Mouse (Mus musculus) liver, embryonic 14.5 days (tissue): ENCODE results near the gene Arl10. TPM values are rescaled to one million over a fixed set of nuclear protein-coding genes. Genes with fewer than 3 reads are reported as not detected.

Source experiments
- ATAC-seq: fragments of 200-750 bp; cut with Nextera tagmentation; 2 replicates; pipeline ENCODE4 v1.8.0; 2017; ENCODE audit warnings: moderate number of reproducible peaks, mild to moderate bottlenecking, moderate library complexity; ENCODE audit not compliant: insufficient read depth
- DNase-seq, 3 experiments: peaks; one replicate each; pipeline ENCODE4 v3.0.0-alpha.2; 2012 to 2013; ENCODE audit warnings: low read depth in 3 of 3, low spot score in 3 of 3
- H3K27ac ChIP-seq: fragments of 300-500 bp; sonication (generic); 2 replicates; pipeline ENCODE4 v1.5.1; 2014; ENCODE audit warnings: moderate library complexity, mild to moderate bottlenecking, control low read depth, inconsistent platforms
- H3K27me3 ChIP-seq: fragments of 300-500 bp; sonication (generic); 2 replicates; pipeline ENCODE4 v1.6.1; 2014; ENCODE audit warnings: mild to moderate bottlenecking, low read length, moderate library complexity; ENCODE audit not compliant: control insufficient read depth, insufficient read depth
- H3K36me3 ChIP-seq: fragments of 300-500 bp; sonication (generic); replicated peaks from 2 replicates; pipeline ENCODE4 v1.6.1; 2014; ENCODE audit warnings: low read depth; ENCODE audit not compliant: control insufficient read depth, insufficient read depth
- H3K4me1 ChIP-seq, 2 experiments: fragments of 200-500 bp in 1 of 2; fragments of 300-500 bp in 1 of 2; sonication (generic) in 1 of 2; replicated peaks; 2 replicates each; pipeline ENCODE4 v1.6.1; 2012 to 2014; ENCODE audit warnings: antibody characterized with exemption in 1 of 2, inconsistent platforms in 1 of 2, low read length in 1 of 2; ENCODE audit not compliant: control insufficient read depth in 2 of 2, insufficient read depth in 2 of 2
- H3K4me2 ChIP-seq: fragments of 300-500 bp; sonication (generic); 2 replicates; pipeline ENCODE4 v1.6.1; 2014; ENCODE audit warnings: low read depth, mild to moderate bottlenecking, control low read depth, moderate library complexity
- H3K4me3 ChIP-seq, 2 experiments: fragments of 200-500 bp in 1 of 2; fragments of 300-500 bp in 1 of 2; sonication (generic) in 1 of 2; 2 replicates each; pipeline ENCODE4 v1.5.1; 2012 to 2014; ENCODE audit warnings: low read depth in 2 of 2, low read length in 2 of 2, mild to moderate bottlenecking in 2 of 2, control low read depth in 1 of 2, inconsistent platforms in 1 of 2, moderate library complexity in 1 of 2; ENCODE audit not compliant: insufficient read depth in 1 of 2
- H3K9ac ChIP-seq: fragments of 300-500 bp; sonication (generic); replicated peaks from 2 replicates; pipeline ENCODE4 v1.6.1; 2014; ENCODE audit warnings: mild to moderate bottlenecking, control low read depth, moderate library complexity
- H3K9me3 ChIP-seq: fragments of 300-500 bp; sonication (generic); 2 replicates; pipeline ENCODE4 v1.6.1; 2016; ENCODE audit warnings: low read length, mixed read lengths; ENCODE audit not compliant: control insufficient read depth
- CTCF ChIP-seq: IDR thresholded peaks from 2 replicates; pipeline ENCODE4 v1.5.1; 2016; ENCODE audit warnings: antibody characterized with exemption, low read depth, control low read depth
- EP300 ChIP-seq: IDR thresholded peaks from 2 replicates; pipeline ENCODE4 v1.6.1; 2016; ENCODE audit warnings: antibody characterized with exemption, low read depth
- WGBS: fragments of 180-500 bp; shearing (Covaris S2); extraction: QIAGEN DNeasy Blood & Tissue Kit; methylation state at CpG from one replicate; pipeline ENCODE4 v1.1.7; 2014; ENCODE audit not compliant: insufficient replicate concordance; 5-methylcytosine and 5-hydroxymethylcytosine counted together
- polyA plus RNA-seq, 2 experiments: library from polyadenylated mRNA; depleted of rRNA in 1 of 2; stranded (reverse) in 1 of 2; unstranded in 1 of 2; fragments of >200 nt; fragmentation: Nextera tagmentation in 1 of 2; extraction: Ambion mirVana in 1 of 2; gene quantifications; 2 replicates each; pipeline versions ENCODE4 v1.2.1 to v1.2.3; 2012 to 2014

The Arl10 gene
- polyA plus RNA-seq, 2 experiments, result 4.2 to 5.6 TPM

DNA sequence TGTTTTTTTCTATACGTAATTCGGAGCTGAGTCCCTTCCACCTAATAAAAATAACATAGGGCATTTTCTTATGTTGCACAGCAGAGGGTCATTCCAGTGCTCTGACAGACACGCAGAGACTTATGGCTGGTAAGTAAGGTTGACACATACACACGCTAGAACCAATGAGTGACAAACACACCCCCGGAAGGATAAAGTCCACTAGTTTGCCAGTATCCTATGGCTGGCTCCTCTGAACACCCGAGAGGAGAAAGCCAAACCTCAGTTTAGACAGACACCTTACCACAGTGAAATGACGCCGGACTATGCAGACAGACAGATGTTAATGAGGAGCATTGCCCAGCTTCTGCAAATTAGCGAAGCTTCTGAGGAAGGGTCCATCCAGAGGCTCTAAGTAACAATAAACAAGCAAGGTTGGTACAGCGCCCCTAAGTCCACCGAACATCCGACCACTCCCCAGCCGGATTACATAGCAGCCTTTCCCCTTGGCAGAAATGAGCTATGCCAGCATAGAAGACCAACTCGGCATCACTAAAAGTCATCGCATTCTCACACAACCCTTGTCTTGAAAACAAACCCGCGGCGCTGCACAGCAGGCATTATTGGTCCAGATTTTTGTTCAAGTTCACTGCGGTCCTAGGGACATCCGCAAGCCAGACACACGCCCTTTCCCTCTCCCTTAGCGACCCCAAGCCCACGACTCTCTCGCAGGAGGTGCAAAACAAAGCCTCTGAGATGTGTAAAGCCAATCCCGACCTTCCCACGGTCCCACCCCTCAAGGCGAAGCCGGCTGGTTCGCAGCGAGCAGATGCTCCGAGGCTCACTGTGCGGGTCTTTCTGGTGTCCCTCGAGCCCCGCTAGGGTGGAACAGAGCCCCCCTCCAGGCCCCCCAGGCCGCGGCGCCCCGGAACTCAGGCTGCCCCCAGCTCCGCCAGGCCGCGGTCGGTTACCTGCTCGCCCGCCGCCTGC, 10.3 kb upstream of the Arl10 start:
- Histone ChIP-seq H3K27ac (peak overlapping the region; percentile 36; the same call in 1 of the 2 replicates), H3K9ac (peak overlapping the region; percentile 94), H3K36me3 (peaks cover 3% of the 10 kb centered on the region), H3K9me3 (no peaks in the 10 kb centered on the region), H3K4me2 (peak overlapping the region; percentile 83), H3K27me3 (no peaks in the 10 kb centered on the region), H3K4me1 (peaks cover 9 to 18% of the 10 kb centered on the region in 2 experiments), H3K4me3 (peak overlapping the region; percentile 86 to 94)
- ATAC-seq, result peak; percentile 50
- no peak for DNase-seq
- TF ChIP-seq EP300, result no peak
- TF ChIP-seq CTCF, result no peak
- WGBS, result 9% methylated on average over 45 of the region's 45 CpGs

DNA sequence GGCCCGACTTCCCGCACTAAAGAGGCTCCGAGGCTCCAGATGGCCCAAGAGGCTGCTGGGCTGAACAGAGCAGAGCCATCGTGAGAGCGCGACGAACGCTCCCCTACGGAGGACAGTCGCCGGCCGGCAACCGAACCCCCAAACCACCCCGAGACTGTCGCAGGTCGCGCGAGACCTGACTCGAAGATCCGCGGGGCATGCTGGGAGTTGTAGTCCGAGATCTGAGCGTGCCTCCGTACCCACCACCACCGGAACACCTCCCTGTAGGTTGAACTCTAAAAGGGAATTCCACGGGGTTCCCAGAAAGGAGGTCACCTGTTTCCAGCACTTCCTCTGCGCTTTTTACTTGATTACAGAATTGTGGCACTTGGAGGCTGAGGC, 9.6 kb upstream of the Arl10 start, which contains the start of gene 4833439L19Rik:
TSS of gene 4833439L19Rik (minus strand) at position 235 of the 381 bp plus-strand sequence.
- H3K9ac ChIP-seq, result peak within 1 kb of the TSS; percentile 94
- ATAC-seq, result peak; percentile 95
- H3K27me3 ChIP-seq, result no peaks in the 10 kb centered on the region
- H3K36me3 ChIP-seq, result no peaks in the 10 kb centered on the region; the same call in 1 of the 2 replicates
- no peaks in the 10 kb centered on the region for H3K9me3 ChIP-seq
- peak within 1 kb of the TSS; percentile 86 to 94 for H3K4me3 ChIP-seq
- peaks cover 9 to 18% of the 10 kb centered on the region in 2 experiments for H3K4me1 ChIP-seq
- peak within 1 kb of the TSS; percentile 59 for H3K27ac ChIP-seq
- WGBS, result under 1% methylated on average over 27 of the region's 27 CpGs
- TF ChIP-seq CTCF (no peak), EP300 (0 out of 2 replicates have a peak, but pooled peaks have one; percentile 18)
- peak within 1 kb of the TSS; percentile 83 for H3K4me2 ChIP-seq
- peak; percentile 85 to 89 (median 85) for DNase-seq

- H3K4me3 ChIP-seq, result peak overlapping the region; percentile 86 to 94
- peaks cover 9 to 18% of the 10 kb centered on the region in 2 experiments for H3K4me1 ChIP-seq
- WGBS, result 38% methylated on average over 8 of the region's 8 CpGs
- no peak for DNase-seq
- peak overlapping the region; percentile 83 for H3K4me2 ChIP-seq
- H3K9me3 ChIP-seq, result no peaks in the 10 kb centered on the region
- peak overlapping the region; percentile 94 for H3K9ac ChIP-seq
- H3K27me3 ChIP-seq, result no peaks in the 10 kb centered on the region
- TF ChIP-seq CTCF, result peak; percentile 83
- TF ChIP-seq EP300, result no peak
- H3K27ac ChIP-seq, result peak overlapping the region; percentile 59
- no peaks in the 10 kb centered on the region; the same call in 1 of the 2 replicates for H3K36me3 ChIP-seq
- ATAC-seq, result peak; percentile 69
Measured at GRCm38 (mm10) chr13:54565594-54566345, 9.0 kb upstream of the Arl10 start.

GRCm38 (mm10) chr13:54568380-54568779, 6.4 kb upstream of the Arl10 start:
- H3K9ac ChIP-seq, result no peak overlapping the region
- whole genome bisulfite sequencing, result 26% methylated on average over 5 of the region's 5 CpGs
- H3K27me3 ChIP-seq, result no peaks in the 10 kb centered on the region
- ATAC-seq (no peak), DNase-seq (no peak)
- H3K9me3 ChIP-seq, result no peaks in the 10 kb centered on the region
- peaks cover 9 to 18% of the 10 kb centered on the region in 2 experiments for H3K4me1 ChIP-seq
- TF ChIP-seq EP300, result no peak
- no peak overlapping the region for H3K27ac ChIP-seq
- H3K4me2 ChIP-seq, result no peak overlapping the region
- H3K36me3 ChIP-seq, result no peaks in the 10 kb centered on the region
- no peak overlapping the region for H3K4me3 ChIP-seq
